Mouse (Mus musculus) liver (tissue): ENCODE measurements around the gene Hjurp.
"Not testable (repeated sequence)": the region's sequence is repeated elsewhere in the genome, so short reads cannot be mapped to it uniquely, and the experiment has no call there.

Source experiments
- DNase-seq: peaks from one replicate; pipeline ENCODE4 v3.0.0-alpha.2; 2020; ENCODE audit warnings: mixed read lengths

Gene Hjurp

DNA sequence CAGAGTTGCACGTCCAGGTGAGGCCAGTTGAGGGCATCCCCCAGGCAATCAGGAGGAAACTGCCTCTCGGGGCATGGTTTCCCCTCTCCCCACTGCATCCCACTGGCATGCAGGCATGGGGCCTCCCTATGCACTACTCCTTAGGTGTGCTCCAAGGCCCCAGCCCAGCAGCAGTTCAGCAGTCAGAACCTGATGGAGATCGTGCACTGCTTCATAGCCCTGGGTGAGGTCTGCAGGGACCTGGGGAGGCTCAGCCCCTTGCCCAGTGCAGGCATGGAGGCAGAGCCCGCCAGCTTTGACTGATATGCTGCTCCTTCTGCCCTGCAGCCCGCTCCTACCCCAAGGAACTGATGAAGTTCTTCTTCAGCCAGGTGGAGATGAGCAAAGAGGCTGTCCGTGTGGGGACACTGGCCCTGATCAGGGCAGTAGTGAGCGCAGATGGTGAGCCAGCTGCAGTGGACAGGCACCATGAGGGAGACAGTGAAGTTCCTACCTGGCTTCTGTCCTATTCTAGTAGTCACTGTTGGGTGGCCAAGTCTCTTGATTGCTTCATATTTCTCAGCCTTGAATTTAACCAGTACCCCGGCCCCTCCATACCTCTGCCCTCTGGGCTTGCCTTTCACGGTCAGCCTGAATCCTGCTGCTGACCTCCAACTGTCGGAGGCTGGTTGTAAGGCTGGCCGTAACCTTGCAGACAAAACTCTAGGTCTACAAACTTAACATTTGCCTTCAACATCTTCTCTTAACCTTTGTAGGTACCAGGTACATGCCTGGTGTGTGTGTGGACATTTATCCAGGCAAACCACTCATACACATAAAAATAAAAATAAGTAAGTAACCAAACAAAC is 42.2 kb downstream of the Hjurp start:
- no peak for DNase-seq

DNA sequence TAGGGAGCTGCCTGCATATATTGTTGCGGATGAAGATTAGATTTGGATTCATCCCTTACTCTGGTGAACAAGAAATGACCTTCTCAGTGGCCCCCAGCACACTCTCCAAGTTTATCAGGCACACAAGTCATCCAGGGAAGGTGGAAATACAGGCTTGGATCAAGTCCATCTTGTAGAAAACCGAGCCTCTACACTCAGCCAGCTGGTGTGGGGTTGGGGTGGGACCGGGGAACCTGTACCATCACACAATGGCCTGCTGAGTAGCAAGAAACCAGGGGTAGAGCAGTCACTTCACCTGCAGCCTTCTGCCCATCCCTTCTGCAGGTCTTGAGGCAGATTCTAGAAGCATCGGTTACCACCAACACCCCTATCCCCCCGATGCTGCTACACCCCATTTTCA is 42.8 kb downstream of the Hjurp start:
- no peak for DNase-seq

DNA sequence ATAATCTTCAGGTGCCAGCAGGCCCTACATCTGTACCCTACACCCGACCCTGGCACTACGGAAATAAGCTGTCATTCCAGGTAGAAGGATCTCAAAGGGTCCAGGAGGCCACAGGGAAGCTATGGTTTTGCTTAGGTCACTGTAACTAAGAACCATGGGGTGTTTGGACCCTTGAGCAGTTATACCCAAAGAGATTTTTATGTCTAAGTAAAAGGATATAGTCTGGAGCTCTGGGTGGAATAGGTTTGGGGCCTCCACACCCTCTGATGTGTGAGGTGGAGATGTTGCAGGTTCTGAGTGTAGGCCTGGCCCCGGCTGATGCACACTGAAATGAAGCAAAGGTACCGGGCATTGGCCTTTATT is 43.2 kb downstream of the Hjurp start:
- no peak for DNase-seq

DNA sequence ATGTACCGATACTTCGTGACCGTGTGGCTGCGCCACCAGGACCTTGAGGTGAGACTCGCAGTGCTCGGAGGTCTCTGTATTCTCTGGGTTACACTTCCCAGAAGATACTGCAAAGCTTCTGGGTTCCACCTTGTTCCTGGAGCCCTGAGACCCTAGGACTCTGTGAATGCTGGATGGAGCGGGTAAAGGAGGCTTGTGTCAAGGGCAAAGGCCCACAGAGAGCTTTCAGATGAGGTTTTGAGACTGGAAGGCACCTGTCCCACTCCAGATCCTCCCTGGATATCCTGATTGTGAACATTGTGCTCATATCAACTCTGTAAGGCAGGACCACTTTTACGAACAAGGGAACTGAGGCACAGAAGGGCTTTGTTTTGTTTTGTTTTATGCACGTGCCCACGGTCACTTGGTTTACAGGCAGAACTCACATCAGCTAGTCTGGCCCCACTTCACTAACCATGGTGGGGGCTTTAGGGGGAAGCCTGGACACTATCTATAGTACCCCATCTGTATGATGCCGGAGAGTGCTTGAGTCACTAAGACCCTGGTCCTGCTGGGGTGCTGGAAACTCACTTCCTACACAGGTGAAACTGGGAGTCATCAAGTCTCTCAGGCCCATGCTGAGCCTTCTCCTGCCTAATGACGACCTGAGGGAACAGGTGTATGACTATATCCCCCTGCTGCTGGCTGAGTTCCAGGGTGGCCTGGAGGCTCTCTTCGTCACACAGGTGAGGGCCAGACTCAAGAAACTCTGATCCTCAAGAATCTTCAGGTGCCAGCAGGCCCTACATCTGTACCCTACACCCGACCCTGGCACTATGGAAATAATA is 43.8 kb downstream of the Hjurp start:
- no peak for DNase-seq

DNA sequence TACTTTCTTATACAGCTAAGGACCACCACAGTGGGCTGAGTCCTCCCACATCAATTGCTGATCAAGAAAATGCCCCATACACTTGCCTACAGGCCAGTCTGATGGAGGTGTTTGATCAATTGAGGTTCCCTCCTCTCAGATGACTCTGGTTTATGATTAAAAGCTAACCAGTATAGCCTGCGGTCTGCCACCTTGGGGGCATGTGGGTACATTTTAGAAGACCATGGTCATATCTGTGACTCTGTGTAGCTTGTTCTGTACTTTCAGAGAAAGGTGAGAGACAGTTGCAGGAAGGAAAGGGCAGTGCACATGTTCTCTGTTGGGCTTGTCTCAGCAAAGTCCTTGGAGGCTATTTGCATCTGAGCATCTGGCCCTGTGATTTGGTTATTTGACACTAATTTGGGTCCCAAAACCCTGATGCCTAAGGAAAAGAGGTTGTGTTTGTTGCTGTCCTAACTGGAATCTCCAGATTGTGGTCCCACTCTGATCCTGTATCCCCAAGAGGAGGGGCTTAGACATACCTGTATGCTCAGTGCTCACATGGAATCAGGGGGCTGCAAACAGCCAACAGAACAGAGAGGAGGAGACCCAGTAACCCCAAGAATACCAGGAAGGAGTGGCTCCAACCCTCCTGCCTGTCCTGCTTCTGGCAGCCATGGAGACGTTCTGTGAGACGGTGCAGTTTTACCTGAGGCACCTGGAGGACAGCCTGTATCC is 44.6 kb downstream of the Hjurp start:
- DNase-seq: no peak

DNA sequence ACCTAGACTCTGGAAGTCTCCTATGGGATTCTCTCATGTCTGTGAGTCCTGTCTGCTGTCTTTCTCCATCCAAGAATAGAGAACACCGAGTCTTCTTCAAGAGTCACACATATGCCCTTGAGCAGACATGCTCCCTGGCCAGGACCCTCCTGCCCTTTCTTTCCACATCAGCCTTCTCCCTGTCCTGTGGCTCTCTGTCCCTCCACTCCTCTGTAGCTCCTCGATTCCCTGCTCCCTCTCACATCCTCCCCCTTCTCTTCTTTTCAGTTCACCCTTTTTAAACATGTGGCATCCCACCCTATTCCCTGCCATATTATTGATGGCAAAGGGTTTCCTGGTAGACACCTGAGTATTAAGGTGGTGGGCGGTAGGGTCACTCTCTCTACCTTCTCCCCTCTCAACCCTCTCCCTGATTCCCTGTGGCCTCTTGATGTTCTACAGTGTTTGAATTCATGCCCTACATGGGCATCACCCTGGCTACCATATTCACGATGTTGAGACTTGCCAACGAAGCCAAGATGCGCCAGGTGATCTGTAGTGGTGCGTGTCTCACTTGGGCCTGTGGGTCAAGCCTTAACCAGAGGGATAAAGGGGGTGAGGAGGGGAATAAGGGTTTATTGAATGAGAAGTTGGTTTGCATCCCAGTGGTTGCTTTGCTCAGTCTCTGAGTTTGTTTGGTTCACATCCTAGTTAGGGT is 45.5 kb downstream of the Hjurp start:
- no peak for DNase-seq

DNA sequence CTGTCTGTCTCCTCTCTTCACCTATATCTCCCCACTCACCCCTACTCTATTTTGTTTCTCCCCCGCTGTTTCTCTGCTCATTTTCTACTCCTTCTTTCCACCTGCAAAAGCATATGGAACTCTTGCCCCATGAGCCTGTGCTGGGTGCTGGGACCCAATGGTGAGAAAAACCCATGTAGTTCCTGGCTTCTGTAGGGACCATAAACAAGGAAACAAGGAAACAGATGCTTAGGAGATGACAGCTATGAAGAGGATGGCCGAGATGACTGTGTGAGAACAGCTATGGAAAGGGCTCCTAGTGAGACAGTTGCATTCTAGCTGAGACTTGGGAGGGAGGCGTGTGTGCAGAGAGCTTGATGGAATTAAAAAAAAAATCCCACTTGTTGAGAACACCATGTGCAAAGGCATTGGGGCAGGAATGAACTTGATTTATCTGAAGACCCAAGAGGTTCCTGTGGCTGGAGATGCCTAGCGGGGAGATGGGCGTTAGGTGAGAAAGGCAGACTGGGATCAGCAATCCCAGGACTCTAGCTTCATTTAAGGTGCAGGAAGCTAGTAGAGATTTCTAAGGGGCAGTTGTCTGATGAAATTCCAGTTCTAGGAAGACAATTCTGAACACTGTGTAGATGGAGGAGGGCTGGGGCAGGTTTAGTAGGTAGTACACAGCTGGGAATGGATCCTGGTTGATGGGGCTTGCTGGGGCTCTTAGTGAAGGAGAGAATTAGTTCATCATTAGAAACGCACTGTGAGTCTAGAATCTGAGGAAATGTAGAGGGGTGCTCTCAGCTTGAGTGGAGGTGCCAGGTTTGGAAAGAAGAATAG is 46.2 kb downstream of the Hjurp start:
- no peak for DNase-seq

DNA sequence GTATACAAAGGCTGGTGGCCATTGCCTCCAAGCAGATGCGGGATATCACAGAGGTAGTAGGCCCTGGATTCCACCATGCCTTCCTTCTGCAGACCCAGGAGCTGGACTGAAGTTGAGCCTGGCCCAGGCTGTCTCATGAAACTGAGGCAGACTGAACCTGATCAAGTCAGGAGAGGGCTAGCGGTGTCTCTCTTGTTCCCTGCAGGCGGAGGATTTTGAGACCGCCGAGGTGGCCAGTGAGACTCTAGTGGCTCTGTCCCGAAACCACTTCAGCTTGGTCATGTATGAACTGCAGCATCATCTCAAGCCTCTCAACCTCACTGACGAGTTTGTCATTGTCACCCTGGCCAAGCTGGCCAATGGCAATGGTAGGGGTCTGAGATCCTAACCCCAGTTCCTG is 47.0 kb downstream of the Hjurp start:
- no peak for DNase-seq

DNA sequence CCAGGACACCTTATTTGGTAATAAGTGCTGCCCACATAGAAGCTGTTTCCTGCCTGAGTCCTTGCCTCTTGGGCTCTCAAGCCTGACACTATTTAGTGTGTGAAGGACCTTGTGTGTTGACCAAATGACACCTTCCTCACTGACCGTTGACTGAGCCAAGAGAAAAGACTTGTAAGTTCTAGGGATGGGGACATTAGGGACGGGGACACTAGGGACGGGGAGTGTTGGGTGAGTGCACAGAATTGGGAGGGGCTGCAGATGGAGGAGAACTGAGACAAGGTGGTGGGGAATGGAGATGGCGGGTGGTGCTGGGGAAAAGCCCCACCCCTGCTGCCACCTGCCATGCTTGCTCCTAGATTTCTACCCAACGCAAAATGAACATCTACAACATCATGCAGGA is 47.4 kb downstream of the Hjurp start:
- DNase-seq: no peak

DNA sequence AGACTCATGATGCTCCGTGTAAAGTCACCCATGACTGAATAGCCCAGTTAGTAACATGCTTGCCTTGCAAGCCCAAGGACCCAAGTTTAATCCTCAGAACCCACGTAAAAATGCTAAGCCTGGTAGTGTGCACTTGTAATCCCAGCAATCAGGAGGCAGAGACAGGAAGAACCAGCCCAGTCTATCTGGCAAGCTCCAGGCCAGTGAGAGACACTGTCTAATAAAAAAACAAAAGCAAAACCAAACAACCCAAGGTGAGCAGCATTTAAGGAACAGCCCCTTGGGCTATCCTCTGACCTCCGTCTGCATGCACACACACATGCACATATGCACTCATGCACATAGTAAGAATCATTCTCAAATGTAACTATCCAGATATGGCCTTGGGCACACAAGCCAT is 47.9 kb downstream of the Hjurp start:
- no peak for DNase-seq

DNA sequence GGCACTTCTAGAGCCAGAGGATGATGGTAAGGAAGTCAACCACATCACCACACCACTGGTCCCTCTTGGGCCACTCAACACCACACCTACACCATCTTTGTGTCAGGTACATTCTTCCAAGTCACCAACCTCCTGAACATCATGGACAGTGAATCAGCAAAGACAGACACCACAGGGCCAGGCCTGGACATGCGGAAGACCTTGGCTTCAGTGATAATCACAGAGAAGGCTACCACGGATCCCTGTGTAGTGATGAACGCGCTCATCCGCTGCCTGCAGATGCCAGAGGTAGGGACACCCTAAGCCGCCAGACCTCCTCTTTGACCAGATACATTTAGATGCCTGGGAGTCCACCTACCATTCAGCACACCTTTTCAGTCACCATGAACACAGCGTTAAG is 49.3 kb downstream of the Hjurp start:
- DNase-seq: no peak

DNA sequence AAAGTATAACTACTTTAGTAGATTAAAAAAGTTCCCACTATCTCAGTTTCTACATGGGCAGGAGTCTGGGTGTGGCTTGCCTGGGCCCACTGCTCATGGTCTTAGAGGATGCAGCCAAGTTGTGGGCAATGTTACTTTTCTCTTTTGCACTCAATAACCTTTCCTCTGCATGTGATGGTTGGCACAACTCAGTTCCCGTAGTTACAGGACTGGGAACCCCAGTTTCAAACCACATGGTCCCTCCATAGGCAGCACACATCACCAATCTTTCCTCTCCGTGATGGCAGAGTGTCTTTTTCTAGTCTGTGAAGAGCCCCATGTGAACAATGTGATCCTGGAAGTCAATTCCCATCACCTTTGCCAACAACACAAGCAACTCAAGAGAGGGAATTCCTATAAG is 50.0 kb downstream of the Hjurp start:
- no peak for DNase-seq

DNA sequence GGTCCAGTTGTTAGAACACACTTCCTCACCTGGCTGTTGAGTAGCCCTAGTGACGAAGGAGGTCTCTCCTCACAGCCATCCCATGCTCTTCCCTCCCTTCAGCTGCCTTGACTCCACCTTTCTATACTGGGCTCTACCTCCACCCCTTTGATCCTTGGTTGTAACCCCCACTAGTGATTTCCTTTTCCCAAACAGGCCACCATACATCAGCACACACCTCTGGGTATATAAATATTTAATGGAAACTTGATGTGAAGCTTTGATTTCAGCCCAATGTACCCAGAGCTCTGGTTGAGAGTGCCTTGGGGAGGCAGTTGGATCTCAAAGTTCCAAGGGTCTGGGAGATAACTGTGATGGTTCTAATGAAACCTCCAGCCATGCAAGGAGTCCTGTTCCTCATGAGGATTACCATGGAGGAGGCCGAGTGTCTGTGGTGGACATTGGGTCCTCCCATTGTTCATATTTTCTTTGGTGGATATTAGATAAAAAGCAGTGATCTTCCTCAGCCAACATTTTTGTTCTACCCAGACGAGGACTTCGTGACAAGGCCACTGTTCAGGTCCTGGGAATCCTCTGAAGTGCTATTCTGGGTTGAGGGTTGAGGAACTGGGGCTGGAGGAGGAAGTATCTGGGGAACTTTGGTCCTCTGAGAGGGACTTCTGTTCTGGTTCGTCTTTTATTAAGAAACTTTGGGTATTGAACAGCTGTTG is 50.6 kb downstream of the Hjurp start, which contains the start of gene Mroh2a:
Mroh2a (plus strand) TSS at position 317 of the 710 bp plus-strand sequence.
- DNase-seq: no peak

DNA sequence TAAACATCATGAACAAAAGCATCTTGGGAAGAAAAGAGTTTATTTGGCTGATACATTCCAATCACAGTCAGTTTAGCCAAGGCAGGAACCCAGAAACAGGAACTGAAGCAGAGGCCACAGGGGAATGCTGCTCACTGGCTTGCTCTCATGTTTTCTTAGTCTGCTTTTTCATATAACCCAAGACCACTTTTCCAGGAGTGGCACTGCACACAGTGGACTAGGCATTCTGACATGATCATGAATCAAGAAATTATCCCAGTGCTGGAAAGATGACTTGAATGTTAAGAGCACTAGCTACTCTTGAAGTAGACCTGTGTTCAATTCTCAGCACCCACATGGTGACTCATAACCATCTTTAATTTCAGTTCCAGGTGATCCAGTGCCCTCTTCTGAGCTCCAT is 51.7 kb downstream of the Hjurp start:
- no peak for DNase-seq

DNA sequence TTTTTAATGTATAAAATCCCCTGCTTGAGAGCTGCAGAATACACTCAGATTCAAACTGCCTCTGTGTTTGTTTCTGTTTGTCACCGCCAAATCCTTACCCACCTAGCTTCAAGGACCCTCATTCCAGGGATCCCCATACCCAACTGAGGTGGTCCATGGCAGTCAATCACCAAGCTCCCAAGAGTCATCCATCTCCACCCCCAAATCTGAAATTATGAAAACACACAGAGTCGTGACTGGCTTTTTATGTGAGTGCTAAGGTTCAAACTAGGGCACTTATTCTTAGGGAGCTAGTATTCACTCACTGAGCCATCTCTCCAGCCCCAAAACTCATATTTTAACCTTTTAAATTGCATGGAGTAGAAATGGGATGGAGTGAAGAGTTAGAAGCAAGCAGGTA is 52.1 kb downstream of the Hjurp start:
- not testable (repeated sequence) for DNase-seq

DNA sequence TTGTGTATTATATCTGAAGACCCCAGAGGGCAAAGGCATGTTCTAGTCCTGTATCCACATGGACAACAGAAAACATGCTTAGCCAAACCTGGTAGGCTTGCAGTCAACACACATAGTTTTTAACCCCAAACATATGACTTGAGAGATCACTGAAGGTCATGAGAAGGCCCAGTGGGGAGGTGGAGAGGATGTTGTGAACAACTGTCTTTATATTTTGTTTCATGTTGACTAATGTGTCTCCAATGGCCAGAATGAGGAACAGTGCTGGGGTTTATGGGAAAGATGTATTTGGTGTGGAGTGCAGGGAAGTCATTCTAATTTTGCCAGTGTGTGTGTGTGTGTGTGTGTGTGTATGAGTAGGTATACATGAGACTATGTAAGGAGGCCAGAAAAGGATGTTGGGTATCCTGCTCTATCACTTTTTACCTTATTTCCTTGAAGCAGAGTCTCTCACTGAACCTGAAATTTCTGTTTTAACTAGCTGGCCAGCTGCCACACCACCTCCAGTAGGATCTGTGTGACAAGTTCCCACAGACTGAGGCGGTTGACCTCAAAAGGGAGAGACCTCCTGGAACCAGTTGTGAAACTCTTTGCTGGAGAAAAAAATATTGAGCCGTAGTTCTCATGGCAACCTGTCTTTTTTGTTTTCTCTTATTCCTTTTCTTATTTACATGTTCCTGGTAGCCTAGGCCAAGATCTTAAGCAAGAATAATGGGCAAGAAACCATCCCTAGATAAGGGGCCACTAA is 53.2 kb downstream of the Hjurp start:
- DNase-seq: no peak

DNA sequence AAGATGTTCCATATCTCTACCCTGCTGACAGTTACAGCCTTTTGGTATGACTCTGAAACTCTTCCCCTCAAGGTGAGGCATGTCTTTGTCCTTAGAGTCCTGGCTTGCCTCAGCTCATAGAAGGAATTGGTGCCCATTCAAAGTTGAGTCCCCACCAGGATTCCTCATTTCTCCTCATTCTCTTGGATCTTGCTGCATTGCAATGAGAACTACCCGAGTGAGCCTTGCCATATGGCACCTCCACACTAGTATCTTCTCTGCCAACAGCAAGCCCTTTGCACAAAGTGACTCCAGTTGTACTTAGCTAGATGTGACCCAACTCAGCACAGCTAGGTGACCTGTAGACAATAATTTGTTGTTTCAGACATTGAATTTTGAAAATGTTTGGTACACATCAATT is 53.8 kb downstream of the Hjurp start:
- no peak for DNase-seq

DNA sequence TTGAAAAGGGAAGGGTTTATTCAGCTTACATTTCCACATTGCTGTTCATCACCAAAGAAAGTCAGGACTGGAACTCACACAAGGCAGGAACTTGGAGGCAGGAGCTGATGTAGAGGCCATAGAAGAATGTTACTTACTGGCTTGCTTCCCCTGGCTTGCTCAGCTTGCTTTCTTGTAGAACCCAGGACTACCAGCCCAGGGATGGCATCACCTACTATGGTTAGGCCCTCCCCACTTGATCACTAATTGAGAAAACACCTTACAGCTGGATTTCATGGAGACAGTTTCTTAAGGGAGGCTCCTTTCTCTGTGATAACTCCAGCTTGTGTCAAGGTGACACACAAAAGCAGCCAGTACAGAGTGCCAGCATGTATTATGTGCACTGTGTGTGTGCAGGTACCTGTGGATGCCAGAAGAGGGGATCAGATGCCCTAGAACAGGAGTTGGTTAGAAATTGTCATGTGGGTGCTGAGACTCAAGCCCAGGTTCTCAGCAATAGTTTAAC is 54.4 kb downstream of the Hjurp start:
- not testable (repeated sequence) for DNase-seq

DNA sequence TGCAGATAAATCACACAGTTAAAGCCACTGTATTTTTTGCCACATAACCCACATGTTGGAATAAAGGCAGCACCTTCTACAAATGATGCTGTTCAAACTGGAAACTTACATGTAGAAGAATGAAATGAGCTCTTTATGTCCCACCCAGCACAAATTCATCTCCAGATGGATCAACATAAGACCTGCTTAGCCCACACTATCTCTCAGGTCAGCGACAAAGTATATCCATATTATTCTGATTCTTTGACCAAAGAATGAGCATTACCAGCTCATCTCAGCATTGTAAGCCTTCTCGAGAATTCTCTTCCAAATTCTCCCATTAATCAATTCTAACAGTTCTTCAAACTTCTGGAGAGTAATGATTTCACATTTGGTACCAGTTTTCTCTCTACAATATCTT is 55.2 kb downstream of the Hjurp start:
- DNase-seq: no peak

DNA sequence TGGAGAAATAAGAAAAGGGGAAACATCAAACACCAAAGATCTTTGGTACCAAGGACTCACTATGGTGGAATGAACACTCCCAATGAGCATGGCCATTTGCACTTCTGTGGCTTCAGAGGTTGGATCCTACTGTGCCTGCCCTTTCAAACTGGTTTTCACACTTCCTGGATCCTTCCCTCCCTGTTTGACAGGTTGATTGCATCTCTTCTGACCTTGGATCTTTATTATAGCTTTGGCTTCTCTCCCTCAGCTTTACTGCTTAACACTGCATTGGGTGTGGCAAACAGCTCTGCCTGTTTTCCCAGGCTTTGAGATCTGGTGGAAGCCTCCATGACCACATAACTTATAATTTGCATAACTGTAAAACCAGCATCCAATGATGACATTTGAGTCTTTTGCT is 57.1 kb downstream of the Hjurp start:
- DNase-seq: no peak
